Mouse (Mus musculus) hindlimb bud, embryonic 11.5 days (tissue): ENCODE measurements around the gene St8sia6.
"Not testable (repeated sequence)": the region's sequence is repeated elsewhere in the genome, so short reads cannot be mapped to it uniquely, and the experiment has no call there.

Experiments used
- DNase-seq: peaks from one replicate; pipeline ENCODE4 v3.0.0-alpha.2; 2012; ENCODE audit warnings: low read depth, low spot score; ENCODE audit errors: extremely low spot score

St8sia6 gene

DNA sequence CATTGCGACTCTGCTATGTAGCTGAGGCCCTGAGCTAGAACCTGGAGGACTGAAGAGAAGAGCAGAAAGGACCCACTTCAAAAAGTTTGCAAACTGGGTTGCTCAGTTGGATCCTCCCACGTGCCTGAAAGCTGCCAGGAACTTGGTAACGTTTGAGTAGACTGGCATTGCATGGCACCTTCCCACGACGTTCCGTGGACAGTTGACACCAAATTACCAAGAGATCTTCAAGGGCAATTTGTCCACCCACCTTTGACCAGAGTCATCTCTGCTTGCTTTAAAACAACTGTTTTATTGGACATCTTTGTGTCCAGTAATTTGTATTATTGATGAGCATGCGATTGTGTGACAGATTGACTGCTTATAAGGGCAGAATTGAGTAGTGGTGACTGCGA, at the start of gene St8sia6:
Gene St8sia6 (minus strand): TSS at position 96 of the 395 bp plus-strand sequence.
- no peak for DNase-seq

DNA sequence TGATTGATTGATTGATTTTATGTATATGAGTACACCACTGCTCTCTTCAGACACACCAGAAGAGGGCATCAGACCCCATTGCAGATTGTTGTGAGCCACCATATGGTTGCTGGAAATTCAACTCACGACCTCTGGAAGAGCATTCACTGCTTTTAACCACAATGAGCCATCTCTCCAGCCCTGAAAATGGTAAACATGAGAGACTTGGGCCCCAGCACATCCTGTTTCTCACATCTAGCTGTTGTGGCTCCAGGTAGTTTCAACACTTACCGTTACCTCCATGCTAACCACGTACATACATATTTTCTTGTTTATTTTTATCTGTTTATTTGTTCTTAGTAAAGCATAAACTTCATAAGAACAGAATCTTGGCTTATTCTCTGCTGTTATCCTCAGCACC, 42.4 kb upstream of the St8sia6 start:
- no peak for DNase-seq

DNA sequence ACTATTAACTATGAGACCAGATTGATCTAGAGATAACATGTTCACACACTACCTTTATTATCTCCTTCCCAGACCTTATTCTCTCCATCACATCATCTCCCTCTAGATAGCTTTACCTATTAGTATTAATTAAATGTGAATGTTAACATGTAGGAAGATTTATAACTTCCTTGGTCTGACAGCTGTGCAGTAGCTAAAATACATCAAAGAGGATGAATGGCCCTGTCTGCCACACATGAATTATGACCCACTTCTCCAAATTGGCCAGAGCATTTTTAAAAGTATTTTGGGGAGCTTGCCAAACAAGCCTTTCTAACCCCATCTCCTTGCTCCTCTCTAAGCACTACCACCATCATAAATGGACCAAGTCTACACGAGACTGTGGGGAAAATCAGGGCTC, 41.1 kb upstream of the St8sia6 start:
- DNase-seq, result no peak

DNA sequence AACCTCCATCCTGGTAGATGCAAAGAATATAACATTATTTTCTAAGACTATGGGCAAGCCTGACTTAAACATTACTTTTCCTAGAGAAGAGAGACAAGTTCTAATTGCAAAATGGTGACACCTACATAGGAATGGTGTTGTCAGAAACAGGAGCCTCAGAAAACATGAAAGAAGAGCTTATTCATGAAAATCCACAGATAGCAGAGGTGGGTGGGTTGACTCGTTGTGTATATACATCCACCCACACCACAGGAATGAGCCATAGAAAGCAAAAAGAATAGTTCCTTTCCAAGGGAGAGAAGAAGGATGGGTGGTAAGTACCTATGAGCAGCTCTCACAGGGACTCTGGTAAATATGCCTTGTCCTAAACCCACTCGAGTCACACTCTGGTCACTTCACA, 22.8 kb upstream of the St8sia6 start:
- no peak for DNase-seq

DNA sequence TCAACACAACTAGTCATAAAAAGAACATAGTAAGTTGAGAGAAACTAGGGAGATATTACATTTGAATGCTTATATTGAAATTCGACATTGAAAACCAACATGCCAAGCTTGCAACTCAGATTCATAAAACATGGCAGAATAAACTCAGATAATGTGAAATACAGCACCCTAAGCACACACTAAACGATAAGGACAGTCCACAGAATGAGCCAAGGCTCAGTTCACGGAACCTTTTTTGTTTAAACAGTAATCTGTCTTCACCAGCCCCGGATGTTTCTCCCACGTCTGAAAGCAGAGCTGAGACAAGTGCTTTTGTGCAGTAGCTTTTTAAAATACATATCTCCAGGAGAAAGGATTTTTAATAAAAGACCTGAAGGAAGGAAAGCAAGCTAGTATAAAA, 14.7 kb upstream of the St8sia6 start:
- DNase-seq, result no peak

DNA sequence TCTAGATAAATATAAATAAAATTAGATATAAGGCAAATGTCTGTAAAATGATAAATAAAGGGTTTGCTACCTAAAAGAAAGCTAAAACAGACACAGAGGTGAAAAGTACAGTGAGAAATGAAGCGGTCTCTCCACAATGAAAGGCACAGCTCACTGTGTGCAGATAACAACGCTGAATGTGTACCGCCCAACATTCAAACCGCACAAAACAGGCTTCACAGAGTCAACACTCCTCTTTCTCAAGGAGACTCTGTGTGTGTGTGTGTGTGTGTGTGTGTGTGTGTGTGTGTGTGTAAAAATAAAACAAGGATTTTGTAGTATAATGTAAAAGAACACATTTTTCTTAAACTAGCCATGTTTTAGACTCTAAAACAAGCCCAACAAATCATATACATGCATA, 14.1 kb upstream of the St8sia6 start:
- DNase-seq, result no peak

DNA sequence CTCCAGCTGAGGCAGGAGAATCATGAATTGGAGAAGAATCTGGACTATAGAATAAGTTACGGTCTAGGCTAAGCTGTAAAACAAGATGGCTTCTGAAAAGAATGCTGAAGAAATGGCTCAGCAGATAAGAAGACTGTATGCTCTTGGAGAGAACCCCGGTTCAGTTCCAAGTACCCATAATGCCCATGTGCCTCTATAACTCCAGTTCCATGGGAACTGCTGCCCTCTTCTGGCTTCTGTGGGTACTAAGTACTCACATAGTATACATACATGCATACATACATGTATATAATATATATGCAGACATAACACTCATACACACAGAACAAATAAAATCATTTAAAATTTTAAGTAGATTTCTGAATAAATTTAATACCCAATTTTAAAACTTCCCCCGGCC, 12.3 kb upstream of the St8sia6 start:
- no peak for DNase-seq

DNA sequence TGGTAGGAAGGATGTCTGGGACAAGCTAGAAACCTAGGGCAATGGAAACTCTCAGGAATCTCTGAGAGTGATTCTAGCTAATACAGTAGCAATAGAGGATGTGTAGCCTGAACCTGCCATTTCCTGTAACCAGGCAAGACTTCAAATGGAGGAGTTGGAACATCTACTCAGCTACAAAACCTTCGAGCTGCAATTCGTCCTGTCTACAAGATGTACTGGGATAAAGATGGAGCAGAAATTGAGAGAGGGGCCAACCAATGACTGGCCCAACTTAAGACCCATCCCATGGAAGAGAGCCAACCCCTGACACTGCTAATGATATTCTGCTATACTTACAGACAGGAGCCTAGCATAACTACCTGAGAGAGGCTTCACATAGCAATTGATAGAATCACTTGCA, 6.8 kb upstream of the St8sia6 start:
- no peak for DNase-seq

DNA sequence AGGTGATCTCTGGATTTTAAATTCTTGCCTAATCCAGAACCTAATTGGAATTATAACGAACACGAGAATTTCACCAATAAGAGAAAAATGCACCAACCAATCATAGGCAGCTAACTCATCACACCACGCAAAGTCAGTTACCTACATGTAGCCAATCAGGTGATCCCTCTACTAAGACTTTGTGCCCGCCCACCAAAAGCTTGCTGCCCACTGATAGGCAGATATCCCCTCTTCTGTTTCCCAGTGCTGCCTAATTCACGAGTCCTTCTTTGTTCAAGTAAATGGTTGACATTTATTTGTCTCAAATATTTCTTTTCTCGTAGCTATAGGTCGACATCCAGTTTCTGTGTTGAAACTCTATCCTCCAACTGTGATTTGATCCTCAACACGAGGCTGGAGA, 582 bp upstream of the St8sia6 start:
- no peak for DNase-seq

DNA sequence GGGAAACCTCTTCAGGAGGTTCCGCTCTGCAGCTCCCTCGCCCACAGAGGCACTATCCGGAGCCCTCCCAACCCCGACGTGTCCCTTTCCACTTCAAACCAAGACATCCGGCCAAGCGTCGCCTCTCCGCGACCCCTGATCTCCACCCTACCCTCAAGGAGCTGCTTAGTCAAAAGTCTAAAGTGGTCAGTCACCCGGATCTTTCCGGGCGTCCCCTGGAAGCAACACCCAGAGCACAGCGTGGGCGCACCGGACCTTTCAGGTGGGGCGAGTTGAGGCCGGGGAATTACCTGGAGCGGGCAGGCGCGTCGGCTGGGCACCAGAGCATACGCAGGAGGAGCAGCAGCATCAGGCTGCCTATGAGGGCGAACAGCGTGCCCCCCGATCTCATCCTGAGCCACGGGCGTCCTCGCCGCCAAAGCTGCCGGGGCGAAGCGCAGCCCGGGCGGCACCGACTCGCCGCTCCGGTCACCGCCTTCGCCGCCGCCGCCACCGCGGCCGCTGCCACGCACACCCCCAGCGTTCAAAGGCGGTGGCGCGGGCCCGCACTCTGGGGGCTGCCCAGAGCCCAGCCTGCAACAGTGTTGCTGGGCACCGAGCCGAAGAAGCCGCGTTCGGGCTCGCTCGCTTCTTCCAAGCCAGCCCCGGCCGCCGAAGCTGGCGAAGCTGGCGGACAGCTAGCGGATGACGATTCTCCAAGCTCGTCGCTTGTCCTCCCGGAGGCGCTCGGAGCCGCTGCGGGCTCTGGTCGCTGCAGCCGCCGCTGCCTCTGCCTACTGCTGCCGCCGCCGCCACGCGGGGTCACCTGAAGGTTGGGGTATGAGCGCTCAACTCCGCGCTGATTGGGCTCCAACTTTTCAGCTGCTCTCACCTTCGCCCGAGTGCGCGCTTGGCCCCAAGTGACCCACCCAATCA, 553 bp downstream of the St8sia6 start:
- no peak for DNase-seq

DNA sequence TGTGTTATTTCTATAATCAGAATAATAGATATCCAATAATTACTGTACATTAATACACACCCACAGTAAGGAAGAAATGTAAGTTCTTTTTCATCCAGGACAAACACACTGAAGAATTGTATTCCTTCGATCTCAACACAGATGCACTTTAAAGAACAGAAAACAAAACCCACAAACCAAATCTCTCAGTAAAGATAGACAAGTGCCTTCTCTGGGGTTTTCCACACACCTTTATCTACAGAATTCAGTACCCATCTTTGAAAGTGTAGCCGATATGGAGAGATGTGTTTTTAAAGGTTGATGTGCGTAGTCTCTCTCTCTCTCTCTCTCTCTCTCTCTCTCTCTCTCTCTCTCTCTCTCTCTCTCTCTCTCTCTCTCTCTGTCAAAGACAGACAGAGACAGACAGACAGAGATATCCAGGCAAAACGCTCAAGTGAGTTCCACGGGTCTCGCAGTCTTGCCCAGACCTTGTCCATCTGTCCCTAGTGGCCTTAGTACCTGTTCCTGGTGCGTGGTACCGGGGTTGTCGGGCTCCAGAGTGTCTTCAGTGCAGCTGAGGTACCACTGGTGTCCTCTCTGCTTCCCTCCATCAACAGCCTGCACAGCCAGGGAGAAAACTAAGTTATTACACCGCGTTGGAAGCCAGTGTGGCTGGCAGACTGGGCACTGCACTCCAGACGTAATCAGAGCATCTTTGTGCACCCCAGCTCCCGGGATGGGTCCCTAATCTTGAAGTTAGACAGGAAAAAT, 1.4 kb downstream of the St8sia6 start:
- DNase-seq, result no peak

DNA sequence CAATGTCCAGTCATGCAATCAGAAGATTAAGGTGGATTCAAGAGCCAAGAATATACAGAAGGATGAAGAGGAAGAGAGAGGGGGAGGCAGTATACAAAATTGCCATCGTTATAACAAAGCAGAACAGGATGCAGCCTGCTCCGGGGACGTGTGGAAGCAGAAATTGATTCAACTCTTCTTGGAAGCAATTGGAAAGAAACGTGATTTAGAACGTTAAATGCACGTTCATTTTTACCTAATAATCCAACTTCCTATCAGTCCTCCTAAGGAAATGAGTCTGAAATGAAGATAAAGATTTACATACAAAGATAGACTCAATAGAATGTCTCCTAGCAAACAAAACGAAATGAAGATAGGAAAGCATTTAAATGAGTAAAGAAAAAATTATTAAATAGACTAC, 2.3 kb downstream of the St8sia6 start:
- DNase-seq, result no peak

DNA sequence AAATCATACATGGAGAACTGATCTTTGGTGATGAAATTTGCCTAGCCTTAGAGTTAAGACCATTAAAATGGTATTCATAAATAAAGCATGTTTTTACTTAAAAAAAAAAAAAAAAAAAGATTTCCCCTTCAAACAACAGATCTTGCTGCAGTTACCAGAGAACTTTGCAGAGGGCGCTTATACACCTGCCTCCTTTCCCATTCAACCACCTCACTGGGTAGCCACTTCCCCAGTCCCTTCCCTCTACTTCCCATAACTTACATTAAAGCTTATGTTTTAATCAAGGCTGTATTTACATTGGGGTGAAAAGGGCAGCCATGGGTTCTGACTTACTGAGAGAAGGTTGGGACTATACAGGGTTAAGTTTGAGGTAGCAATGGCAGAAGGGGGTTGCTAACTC, 4.5 kb downstream of the St8sia6 start:
- DNase-seq, result no peak

DNA sequence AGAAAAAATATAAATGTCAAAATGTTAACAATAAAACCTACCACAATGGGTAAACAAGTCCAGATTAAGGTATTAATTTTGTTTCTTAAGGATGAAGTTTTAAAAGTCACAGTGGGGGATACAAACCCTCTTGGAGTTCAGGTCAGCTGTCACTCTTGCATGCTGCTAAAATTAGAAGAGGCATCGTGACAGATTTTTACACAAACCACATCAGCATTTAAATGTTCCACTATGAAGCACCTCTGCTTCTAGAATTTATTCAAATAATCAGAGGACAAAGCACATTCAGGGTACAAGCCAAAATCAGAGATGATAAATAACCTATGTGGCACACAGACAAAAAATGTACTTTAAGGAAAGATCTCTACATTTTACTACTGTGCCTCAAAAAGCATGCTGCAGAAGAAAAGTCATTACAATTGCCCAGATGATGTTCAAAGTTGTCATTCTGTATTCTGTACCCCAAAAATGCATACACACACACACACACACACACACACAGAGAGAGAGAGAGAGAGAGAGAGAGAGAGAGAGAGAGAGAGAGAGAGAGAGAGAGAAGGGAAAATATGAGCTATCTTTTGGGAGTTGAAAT, 7.2 kb downstream of the St8sia6 start:
- DNase-seq, result no peak

DNA sequence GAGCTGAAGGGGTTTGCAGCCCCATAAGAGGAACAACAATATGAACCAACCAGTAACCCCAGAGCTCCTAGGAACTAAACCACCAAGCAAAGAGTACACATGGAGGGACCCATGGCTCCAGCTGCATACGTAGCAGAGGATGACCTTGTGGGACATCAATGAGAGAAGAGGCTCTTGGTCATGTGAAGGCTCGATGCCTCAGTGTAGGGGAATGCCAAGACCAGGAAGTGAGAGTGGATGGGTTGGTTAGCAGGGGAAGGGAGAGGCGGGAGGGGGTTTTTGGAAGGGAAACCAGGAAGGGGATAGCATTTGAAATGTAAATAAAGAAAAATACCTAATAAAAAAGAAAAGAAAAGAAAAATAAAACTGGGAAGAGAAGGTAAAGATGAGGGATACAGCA, 7.9 kb downstream of the St8sia6 start:
- not testable (repeated sequence) for DNase-seq

DNA sequence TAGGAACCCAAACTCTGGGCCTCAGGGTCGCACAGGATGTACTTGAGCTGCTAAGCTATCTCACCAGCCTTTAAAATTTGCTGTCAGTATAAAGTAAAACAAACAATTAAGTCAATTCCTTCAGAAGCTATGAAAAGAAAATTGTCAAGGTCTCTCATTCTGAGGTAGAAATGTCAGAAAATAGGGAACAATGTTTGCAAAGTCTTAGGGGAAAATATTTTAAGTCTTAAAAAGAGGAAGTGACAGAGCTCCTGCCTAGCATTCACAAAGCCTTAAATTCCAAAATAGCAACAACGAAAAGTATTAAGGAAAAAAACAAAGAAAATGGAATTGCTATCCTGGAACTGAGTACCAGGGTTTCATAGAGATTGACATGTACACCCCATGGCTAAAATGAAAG, 8.6 kb downstream of the St8sia6 start:
- DNase-seq, result no peak

DNA sequence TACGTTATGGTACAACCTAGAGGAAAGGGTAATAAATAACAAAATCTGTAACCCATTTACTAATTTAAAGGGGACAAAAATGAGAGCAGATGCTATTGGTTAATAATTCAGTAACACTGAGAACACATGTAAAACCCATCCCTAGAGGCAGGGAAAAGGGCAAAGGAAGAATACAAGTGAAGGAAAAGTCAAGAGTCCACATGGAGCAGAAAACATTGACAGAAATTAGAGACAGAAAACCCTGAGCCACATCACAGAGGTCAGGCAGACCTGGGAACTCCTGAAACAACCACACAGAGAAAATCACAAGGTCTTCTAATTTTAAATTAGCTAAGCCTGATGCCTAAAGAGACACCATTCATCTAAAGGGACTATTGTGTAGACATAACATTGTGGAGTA, 9.4 kb downstream of the St8sia6 start:
- DNase-seq, result no peak

DNA sequence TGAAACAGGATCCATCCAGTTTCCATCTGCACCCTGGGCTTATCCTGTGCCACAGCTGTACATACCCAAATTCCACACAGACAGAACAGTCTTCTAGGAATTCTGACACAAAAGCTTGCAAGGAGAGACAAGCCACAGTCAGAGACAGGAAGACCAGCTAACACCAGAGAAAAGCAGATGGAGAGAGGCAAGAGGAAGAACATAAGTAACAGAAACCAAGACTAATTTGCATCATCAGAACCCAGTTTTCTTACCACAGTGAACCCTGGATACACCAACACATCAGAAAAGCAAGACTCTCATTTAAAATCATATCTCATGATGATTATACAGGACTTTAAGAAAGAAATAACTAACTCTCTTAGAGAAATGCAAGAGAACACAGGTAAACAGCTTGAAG, 16.8 kb downstream of the St8sia6 start:
- DNase-seq, result no peak

DNA sequence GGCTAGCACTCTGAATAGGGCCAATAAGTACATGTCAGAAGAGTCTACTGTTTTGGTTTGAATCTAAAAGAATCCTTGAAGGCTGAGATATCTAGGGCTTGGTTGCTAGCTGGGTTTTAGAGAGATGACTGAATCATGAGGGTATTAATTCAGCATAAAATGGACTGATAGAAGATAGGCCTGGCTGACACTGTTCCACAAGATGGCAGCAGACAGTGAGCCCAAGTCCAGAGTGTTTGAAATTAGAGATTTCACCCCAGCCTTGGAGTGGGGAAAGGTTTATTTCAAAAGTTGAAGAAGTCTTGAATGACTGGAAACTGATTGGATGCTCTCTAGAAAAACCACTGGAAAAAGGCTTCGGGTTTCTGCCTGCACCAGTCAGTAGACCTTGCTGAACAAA, 17.4 kb downstream of the St8sia6 start:
- DNase-seq, result no peak

DNA sequence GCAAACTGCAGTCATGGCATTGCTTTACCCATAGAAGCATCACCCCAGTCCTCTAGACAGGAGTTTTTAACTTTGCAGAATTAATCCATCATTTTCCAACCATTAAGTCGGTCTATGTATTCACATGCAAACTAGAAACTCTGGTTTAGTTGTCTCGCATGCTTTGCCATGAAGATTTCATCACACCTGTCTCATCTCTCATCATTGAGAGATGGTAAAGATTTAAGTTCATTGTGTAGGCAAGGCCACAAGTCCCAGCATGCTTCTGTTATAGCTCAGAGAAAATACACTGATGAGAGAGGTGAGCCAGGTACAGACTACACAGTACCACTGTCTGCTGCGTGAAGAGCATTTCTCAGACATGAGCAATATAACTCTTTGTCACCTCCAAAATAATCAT, 18.8 kb downstream of the St8sia6 start:
- DNase-seq, result no peak

DNA sequence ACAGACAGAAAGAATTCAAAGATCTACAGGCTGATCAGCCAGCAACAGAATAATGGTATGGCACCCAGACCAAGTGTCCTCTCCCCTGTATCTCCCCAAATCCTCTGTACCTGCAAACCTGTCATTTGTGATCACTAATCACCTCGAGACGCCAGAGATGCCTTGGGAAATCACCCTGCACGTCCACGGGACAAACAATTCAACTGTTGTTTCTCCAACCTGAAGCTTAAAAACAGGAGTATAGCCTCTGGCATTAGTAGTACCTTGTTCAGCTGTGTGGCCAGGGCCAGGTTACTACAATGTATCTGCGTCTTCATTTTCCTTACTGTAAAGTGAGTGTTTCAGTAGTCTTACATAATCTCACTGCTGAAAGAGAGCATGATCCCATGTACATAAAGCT, 25.3 kb downstream of the St8sia6 start:
- no peak for DNase-seq
